Mouse (Mus musculus): ENCODE results near the gene Slc9a3. TPM values are rescaled to one million over a fixed set of nuclear protein-coding genes. Genes with fewer than 3 reads are reported as not detected.

Slc9a3 gene
- polyA plus RNA-seq, 1 experiment from 2014 or later, result not detected

GRCm38 (mm10) chr13:74218441-74218840, 97.2 kb downstream of the Slc9a3 start:
- ATAC-seq, result no peak
- WGBS, result 67% methylated on average over 3 of the region's 3 CpGs
- H3K9me3 ChIP-seq (replicated peaks; ENCODE audit: control insufficient read depth, low read length), result no peaks in the 10 kb centered on the region
- H3K9ac ChIP-seq (ENCODE audit: low read length), result no peak overlapping the region
- no peak overlapping the region for H3K4me2 ChIP-seq (ENCODE audit: low read length)
- no peak overlapping the region for H3K27ac ChIP-seq (ENCODE audit: low read depth, low read length)
- no peak for DNase-seq (ENCODE audit: low spot score)
- H3K4me3 ChIP-seq (ENCODE audit: low read depth, low read length), result no peak overlapping the region
- H3K36me3 ChIP-seq (ENCODE audit: control insufficient read depth, insufficient read depth, low read length), result no peaks in the 10 kb centered on the region
- H3K27me3 ChIP-seq (replicated peaks; ENCODE audit: control insufficient read depth, insufficient read depth, low read length), result no peaks in the 10 kb centered on the region
- H3K4me1 ChIP-seq (ENCODE audit: control insufficient read depth, insufficient read depth, low read length), result no peaks in the 10 kb centered on the region

Other genes with a start within 250 kb of the Slc9a3 start
- gene Trip13, start 183.7 kb upstream of the Slc9a3 start, polyA plus RNA-seq (2014; fragmentation: Nextera tagmentation; extraction: Ambion mirVana), result 19.3 and 23.2 TPM in 2 replicates
- gene Brd9, start 183.6 kb upstream of the Slc9a3 start, polyA plus RNA-seq (2014; fragmentation: Nextera tagmentation; extraction: Ambion mirVana), result 75.6 and 86.5 TPM in 2 replicates
- gene Zdhhc11, start 157.6 kb upstream of the Slc9a3 start, polyA plus RNA-seq (2014; fragmentation: Nextera tagmentation; extraction: Ambion mirVana), result not detected in 2 replicates
- 6.6 and 8.9 TPM in 2 replicates for gene Tppp, start 112.0 kb upstream of the Slc9a3 start, polyA plus RNA-seq (2014; fragmentation: Nextera tagmentation; extraction: Ambion mirVana)
- 11.6 and 12.5 TPM in 2 replicates for gene Cep72, start 59.2 kb upstream of the Slc9a3 start, polyA plus RNA-seq (2014; fragmentation: Nextera tagmentation; extraction: Ambion mirVana)
- gene Exoc3, start 87.3 kb downstream of the Slc9a3 start, polyA plus RNA-seq (2014; fragmentation: Nextera tagmentation; extraction: Ambion mirVana), result 134 and 138 TPM in 2 replicates
- gene Ahrr, start 170.9 kb downstream of the Slc9a3 start, polyA plus RNA-seq (2014; fragmentation: Nextera tagmentation; extraction: Ambion mirVana), result 0.88 and 0.89 TPM in 2 replicates
- 150 and 155 TPM in 2 replicates for gene Pdcd6, start 196.1 kb downstream of the Slc9a3 start, polyA plus RNA-seq (2014; fragmentation: Nextera tagmentation; extraction: Ambion mirVana)
- gene Sdha, start 228.8 kb downstream of the Slc9a3 start, polyA plus RNA-seq (2014; fragmentation: Nextera tagmentation; extraction: Ambion mirVana), result 167 and 188 TPM in 2 replicates
- gene Ccdc127, start 228.9 kb downstream of the Slc9a3 start, polyA plus RNA-seq (2014; fragmentation: Nextera tagmentation; extraction: Ambion mirVana), result 37.4 and 47.2 TPM in 2 replicates
- gene Lrrc14b, start 242.5 kb downstream of the Slc9a3 start, polyA plus RNA-seq (2014; fragmentation: Nextera tagmentation; extraction: Ambion mirVana), result not detected in 2 replicates

Data from forebrain, embryonic 14.5 days (tissue).